Mouse (Mus musculus) Patski (cell line): ENCODE measurements around the gene Gtf2a1l. TPM values are rescaled to one million over a fixed set of nuclear protein-coding genes. Genes with fewer than 3 reads are reported as not detected.

Experiments
- ATAC-seq: fragments of 100-300 bp; one replicate; pipeline ENCODE4 v1.8.0; 2021
- CTCF ChIA-PET: fragments of 350-600 bp; sonication (Branson Sonifier 250); formaldehyde crosslinking; loops from one replicate; lab custom pipeline; 2022; ENCODE audit warnings: inconsistent platforms; lab: Charles Lee
- POLR2A ChIA-PET: fragments of 350-600 bp; sonication (Branson Sonifier 250); formaldehyde crosslinking; loops from one replicate; lab custom pipeline; 2022; ENCODE audit warnings: antibody characterized with exemption, inconsistent platforms; lab: Charles Lee
- DNase-seq: peaks from one replicate; pipeline ENCODE4 v3.0.0-alpha.2; 2011; ENCODE audit warnings: low read depth, low spot score
- H3K27me3 ChIP-seq: fragments of 371-371 bp; one replicate; pipeline ENCODE4 v1.5.1; 2021
- CTCF ChIP-seq: fragments of 100-300 bp; IDR thresholded peaks from one replicate; pipeline ENCODE4 v1.5.1; 2021
- in situ Hi-C: fragments of 300-500 bp; cut with MboI; formaldehyde crosslinking; loops from 3 replicates; pipeline ENCODE4 v1.11.1; 2018; ENCODE audit warnings: low pct_unique_long_range_greater_than_20kb, mixed read lengths
- polyA plus RNA-seq: library from polyadenylated mRNA; unstranded; gene quantifications from one replicate; pipeline ENCODE4 v1.2.3, GENCODE M21; 2021

Gtf2a1l gene
- polyA plus RNA-seq, 1 experiment from 2014 or later: not detected

GRCm38 (mm10) chr17:88647149-88647548 lies 21.3 kb upstream of the Gtf2a1l start:
- H3K27me3 ChIP-seq: peaks cover under 1% of the 10 kb centered on the region
- no peak for ATAC-seq
- CTCF ChIA-PET: no interaction called here
- DNase-seq: no peak
- POLR2A ChIA-PET: no interaction called here
- in situ Hi-C loops: loop anchor here (10.0 to 25.0 kb wide), 2 partner anchors 392 to 610 kb away; no protein-coding TSS in a partner anchor
- TF ChIP-seq CTCF: no peak

DNA sequence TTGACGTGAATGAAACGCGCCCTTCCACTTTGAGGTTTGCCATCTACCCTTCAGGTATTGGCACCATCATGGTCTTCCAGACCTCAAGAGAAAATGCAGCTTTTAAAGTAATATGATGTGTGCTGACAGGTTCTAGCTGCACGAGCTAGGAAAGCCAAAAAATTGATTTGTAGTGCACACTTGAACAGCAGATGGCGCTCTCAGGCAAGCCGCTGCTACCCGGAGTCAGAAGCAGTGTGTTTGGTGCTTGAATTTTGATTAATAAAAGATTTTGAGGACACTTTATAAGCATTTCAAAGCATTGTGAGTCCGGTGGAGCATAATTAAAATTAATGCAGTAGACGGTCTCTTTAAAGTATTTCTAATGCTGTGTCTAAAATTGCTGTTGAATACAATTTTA lies 16.4 kb upstream of the Gtf2a1l start:
- POLR2A ChIA-PET: no interaction called here
- DNase-seq: no peak

GRCm38 (mm10) chr17:88652702-88653374 lies 15.6 kb upstream of the Gtf2a1l start:
- POLR2A ChIA-PET: no interaction called here
- in situ Hi-C loops: loop anchor here (5.0 kb wide), 2 partner anchors 99 to 1849 kb away; no protein-coding TSS in a partner anchor

More for the DNA sequence above, 16.4 kb upstream of the Gtf2a1l start:
- in situ Hi-C loops: loop anchor here (5.0 kb wide), 2 partner anchors 100 to 1850 kb away; no protein-coding TSS in a partner anchor
- CTCF ChIA-PET: interaction anchor here (0.7 to 1.6 kb wide), 7 partner anchors 8 to 134 kb away, joined by 3 to 8 read pairs (median 3); no protein-coding TSS in a partner anchor
- peak; percentile 51 for ATAC-seq
- TF ChIP-seq CTCF: peak; percentile 94
- peaks cover 3% of the 10 kb centered on the region for H3K27me3 ChIP-seq

GRCm38 (mm10) chr17:88653375-88653769 lies 15.1 kb upstream of the Gtf2a1l start:
- POLR2A ChIA-PET: no interaction called here

More at GRCm38 (mm10) chr17:88652702-88653374, 15.6 kb upstream of the Gtf2a1l start:
- peaks cover 3% of the 10 kb centered on the region for H3K27me3 ChIP-seq
- ATAC-seq (peak; percentile 87), DNase-seq (no peak)
- CTCF ChIA-PET: interaction anchor here (0.8 to 1.6 kb wide), 5 partner anchors 9 to 135 kb away, joined by 3 to 6 read pairs (median 3); no protein-coding TSS in a partner anchor
- TF ChIP-seq CTCF: peak; percentile 96

DNA sequence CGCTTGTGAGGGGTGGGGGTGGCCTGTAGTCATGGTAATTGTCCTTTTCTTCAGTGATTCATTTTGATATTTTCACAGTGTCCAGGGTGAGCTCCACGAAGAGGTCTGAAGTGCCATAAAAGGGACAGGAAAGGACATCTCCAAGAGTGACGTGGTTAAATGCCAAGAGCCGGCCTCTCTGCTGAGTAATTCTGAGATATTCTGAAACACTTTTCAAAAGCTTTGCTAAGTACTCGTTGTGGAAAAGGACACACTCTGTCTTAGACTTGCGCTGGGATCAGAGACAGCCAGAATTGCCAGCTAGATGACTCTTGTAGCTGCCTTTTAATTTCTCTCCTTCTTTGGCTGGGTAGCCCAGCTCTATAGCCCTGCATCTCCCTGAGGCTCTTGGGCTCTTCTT lies 9.9 kb upstream of the Gtf2a1l start:
- CTCF ChIA-PET: no interaction called here
- DNase-seq (no peak), ATAC-seq (no peak)
- H3K27me3 ChIP-seq: peaks cover 13% of the 10 kb centered on the region
- in situ Hi-C loops: no loop called here
- POLR2A ChIA-PET: no interaction called here
- no peak for TF ChIP-seq CTCF

More at GRCm38 (mm10) chr17:88653375-88653769, 15.1 kb upstream of the Gtf2a1l start:
- no peak for DNase-seq
- in situ Hi-C loops: loop anchor here (5.0 kb wide), 2 partner anchors 99 to 1849 kb away; no protein-coding TSS in a partner anchor
- TF ChIP-seq CTCF: no peak
- ATAC-seq: no peak
- CTCF ChIA-PET: interaction anchor here (1.0 to 1.1 kb wide), 2 partner anchors 12 to 98 kb away, joined by 4 to 11 read pairs; no protein-coding TSS in a partner anchor
- peaks cover 3% of the 10 kb centered on the region for H3K27me3 ChIP-seq

DNA sequence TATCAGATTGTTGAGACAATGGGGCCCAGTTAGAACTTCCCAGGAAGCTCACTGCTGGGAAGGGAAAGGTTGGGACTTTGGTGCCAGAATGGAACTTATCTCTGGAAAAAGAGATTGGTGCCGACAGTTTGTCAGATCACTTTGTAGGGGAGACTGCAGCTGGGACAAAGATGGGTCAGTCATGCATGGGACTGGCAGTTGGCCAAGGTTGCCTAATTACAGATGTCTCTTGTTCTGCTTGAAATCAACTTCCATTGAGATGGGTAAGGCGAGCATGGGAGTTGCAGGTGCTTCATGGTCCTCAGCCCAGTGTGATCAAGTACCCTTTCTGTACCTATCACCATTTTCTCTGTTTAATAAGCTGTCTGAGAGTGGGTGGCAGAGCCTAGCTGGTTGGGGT lies 2.4 kb upstream of the Gtf2a1l start:
- DNase-seq: no peak
- ATAC-seq: no peak
- CTCF ChIA-PET: no interaction called here
- in situ Hi-C loops: no loop called here
- POLR2A ChIA-PET: no interaction called here
- TF ChIP-seq CTCF: no peak
- H3K27me3 ChIP-seq: peaks cover 18% of the 10 kb centered on the region

- CTCF ChIA-PET: no interaction called here
- in situ Hi-C loops: no loop called here
- peaks cover 16% of the 10 kb centered on the region for H3K27me3 ChIP-seq
- no peak for TF ChIP-seq CTCF
- POLR2A ChIA-PET: no interaction called here
- no peak for ATAC-seq
- DNase-seq: no peak
Observed at GRCm38 (mm10) chr17:88669921-88670320, 1.5 kb downstream of the Gtf2a1l start.

DNA sequence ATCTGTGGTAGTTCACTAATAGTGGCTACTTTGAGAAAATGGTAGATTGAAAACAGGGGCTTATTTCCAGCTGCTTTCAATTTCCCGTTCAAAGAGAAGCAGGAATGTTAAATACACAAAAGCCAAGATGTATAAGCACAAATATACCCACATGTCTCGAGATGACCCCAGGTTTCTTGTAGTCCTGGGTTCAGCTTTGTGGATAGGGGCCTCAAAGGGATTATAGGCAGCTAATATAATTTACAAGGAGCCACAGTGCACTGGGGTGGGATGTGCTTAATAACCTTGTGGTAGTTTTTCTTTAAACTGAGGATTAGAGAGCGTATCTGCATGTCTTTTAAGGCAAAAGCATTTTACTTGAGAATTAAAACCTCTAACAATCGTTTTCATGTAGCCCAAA lies 2.3 kb downstream of the Gtf2a1l start:
- CTCF ChIA-PET: no interaction called here
- DNase-seq (no peak), ATAC-seq (no peak)
- peaks cover 18% of the 10 kb centered on the region for H3K27me3 ChIP-seq
- POLR2A ChIA-PET: no interaction called here
- in situ Hi-C loops: no loop called here
- no peak for TF ChIP-seq CTCF

DNA sequence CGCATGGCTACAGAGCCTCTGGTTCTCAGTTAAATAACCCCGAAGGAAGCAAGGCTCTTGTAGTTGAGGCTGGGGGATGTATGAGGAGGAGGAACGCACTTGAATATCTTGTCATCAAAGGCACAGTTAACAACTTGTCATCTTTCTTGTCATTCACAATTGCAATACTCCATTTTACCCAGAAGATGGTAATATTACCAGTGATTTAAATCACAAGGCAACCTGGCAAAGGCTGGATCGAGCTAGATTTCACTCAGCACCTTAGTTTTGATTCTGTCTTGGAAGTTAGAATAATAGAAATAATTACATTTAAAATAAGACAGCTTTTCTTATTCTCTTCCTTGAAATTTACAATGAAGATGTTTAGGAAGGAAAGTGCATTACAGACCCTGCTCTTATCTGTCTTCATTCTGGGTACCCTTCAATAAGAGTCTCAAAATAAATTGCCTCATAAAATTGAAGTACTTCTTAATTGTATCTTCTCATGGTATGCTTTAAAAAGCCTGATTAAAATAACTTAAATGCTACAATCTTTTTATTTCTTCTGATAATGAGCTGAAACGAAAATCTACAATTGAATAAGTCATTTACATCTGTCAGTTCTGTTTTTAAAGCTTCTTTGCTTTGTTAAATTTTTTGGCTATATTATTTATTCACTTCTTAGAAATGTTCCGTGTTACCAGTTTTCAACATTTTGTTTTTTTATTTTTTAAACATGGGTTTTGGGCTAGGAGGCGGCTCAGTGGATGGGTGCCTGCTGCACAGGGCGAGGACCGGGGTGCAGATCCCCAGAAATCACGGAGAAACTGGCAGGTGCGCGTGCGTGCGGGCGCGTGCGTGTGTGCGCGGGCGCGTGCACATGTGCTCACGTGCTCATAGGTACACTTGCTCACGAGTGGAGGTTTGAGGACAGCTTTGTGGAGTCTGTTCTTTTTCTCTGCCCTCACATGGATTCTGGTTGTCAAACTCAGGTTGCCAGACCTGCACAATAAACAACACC lies 7.2 kb downstream of the Gtf2a1l start:
- no peak for TF ChIP-seq CTCF
- no peak for DNase-seq
- no peak for ATAC-seq
- peaks cover 16% of the 10 kb centered on the region for H3K27me3 ChIP-seq
- in situ Hi-C loops: no loop called here
- ChIA-PET POLR2A (no interaction called here), CTCF (no interaction called here)

- in situ Hi-C loops: no loop called here
- peaks cover 11% of the 10 kb centered on the region for H3K27me3 ChIP-seq
- DNase-seq (no peak), ATAC-seq (no peak)
- ChIA-PET CTCF (no interaction called here), POLR2A (no interaction called here)
- TF ChIP-seq CTCF: no peak
Observed at GRCm38 (mm10) chr17:88688226-88688625, 19.8 kb downstream of the Gtf2a1l start.
